Mouse (Mus musculus) CD4-positive, CD25-positive, alpha-beta regulatory T cell, adult 2 months (primary cell): ENCODE results near the gene Yipf1.
A peak's percentile ranks its signal among the peaks of the same experiment; 100 is the strongest.

Source experiments
- DNase-seq: peaks from one replicate; pipeline ENCODE4 v3.0.0-alpha.2; 2012; ENCODE audit warnings: low read depth, low spot score

Gene Yipf1

DNA sequence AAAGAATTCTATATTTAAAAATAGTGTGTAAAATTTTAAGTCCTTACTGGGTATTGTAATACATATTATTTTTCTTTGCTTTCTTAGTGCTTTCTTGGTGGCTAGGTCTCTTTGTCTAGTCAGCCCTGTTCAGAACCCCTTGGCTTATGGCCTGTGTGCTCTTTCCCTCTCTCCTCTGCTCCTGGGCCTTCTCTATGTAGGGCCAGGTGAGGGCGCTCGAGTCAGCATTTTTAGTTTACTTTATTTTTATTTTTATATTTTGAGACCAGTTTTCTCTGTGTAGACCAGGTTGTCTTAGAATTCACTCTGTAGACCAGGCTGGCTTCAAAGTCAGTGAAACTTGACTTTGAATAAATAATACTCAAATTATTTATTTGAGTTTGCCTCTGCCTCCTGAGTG is 58.1 kb downstream of the Yipf1 start:
- DNase-seq: peak; percentile 9

DNA sequence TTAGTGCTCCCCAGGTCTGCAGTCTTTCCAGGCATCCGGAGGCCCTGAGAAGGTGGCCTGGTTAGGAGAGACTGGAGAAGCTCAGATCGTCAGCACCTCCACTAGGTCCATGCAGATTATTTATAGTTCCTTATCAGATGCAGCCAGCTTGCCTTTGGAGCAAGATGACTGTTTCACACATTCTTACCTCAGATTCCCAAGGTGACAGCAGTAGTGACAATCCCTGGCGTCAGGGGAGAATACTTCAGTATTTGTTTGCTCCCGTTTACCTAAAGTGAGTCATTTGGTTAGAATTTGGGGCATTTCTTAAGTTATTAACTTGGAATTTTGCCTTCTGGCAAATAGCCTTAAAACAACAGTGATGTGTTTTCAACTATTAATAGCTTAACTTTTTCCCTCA is 60.5 kb downstream of the Yipf1 start:
- DNase-seq: no peak

DNA sequence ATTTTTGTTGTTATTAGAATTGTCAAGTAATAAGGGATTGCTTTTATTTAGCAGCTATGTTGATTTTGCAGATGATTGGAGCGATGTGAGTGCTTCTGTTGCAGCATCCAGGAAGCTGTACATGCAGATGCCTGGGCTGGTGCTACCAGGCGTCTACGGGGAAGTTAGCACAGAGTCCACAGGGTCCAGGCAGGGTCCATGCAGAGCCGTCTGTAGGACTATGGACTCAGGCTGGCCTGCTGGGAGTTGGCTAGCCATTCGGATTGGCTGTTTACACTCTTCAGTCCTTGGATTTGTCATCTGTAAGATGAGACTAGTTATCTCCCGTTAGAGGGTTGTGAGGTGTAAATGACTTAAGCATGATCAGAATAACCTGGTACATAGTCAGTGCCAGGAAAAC is 64.8 kb downstream of the Yipf1 start:
- no peak for DNase-seq

DNA sequence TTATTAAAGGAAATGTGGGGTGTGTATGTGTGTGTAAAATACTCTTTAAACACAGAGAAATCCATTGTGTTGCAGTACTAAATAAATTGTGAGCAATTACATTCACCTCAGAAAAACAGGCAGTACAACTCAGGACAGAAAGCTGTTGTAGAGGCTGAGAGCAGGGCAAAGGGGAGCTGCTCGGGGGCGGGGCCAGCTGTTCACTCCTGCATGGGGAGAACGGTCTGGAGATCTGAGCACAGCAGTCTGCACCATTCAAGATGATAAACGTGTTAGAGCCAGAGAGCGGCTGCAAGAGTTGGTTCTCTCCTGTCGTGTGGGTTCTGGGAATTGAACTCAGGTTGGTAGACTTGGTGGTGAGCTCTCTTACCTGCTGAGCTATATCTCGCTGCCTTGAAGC is 66.7 kb downstream of the Yipf1 start:
- DNase-seq: no peak

DNA sequence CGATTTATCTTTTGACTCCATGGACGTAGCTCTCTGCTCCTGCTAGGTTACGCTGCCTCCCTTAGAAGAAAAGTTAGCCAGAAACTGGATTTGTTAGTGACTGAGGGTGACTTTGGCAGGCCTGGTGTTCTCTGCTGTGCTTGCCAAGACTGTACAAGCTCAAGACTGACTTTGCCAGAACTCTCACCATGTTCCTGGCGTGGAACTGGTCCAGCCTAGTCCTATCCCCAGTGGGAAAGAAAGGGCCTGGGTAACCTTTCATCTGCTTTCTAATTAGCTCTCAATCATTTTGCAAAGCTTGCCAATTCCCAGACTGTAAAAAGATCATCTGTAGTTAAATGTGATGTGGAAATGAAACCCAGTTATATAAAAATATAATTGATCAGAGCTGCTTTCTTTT is 72.9 kb downstream of the Yipf1 start:
- DNase-seq: no peak

DNA sequence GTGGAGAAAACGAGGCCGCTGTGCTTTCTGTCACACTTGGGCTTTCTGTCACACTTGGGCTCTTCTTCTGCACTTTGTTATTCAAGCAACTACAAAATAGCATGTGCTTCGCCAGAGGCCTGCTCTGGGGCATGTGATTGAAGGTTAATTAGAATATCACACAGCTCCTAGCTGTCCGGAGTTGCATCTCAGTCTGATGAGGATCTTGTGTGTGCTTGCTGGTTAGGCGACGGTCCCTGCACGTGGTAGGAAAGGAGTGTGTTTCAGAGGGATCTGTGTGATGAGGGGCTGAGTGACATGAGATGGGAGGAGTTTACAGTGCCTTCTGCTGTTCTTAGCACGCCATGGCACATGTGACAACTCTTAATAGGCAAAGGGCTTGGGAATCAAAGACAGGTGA is 73.3 kb downstream of the Yipf1 start:
- no peak for DNase-seq

DNA sequence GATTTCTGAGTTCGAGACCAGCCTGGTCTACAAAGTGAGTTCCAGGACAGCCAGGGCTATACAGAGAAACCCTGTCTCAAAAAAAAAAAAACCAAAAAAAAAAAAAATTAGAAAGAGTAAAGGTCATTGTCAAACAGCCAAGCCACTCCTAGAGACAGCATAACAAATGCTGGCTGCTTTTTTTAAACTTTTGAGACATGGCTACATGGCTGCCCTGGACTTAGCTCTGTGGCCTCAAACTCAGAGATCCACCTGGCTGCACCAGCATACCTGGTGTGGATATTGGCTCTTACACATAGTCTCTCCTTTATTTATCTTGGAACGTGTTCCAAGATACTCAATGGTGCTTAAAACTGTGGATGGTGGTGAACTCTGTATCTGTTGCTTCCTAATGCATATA is 74.1 kb downstream of the Yipf1 start:
- DNase-seq: no peak

DNA sequence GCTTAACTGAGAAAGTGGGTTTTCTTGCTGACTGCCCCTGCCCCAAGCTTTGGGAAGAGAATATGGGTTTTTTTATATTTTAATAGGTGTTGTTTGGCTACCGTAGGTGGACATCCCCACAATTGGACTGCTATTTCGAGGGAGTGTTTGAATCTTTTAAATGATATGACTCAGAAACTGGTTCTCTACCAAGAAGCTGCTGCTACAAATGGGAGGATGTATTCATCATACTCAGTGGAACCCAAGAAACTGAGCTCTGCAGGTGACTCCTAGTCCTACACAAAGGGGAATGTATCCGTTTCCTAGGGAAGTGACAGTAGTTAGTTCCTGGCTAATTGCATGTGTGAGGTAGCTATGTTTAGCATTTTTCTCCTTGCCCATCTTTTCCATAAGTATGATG is 75.2 kb downstream of the Yipf1 start:
- DNase-seq: no peak

DNA sequence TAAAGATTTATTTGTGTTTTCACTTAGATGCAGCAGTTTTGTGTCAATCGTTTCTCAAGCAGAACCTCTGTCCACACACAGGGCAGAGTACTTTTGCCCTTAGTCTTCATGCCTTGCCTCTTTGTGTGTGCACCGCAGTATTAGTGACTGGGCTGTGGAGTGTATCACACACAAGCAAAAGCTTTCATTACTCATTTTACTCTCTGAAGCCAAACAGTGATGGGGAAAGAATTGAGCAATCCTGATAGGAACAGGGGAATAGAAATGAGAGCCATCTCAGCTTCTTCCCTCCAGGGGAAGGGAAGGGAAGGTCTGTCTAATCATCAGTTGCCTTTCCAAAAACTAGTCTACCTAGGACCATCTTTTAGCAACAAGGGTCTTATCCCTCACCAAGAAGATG is 79.6 kb downstream of the Yipf1 start:
- no peak for DNase-seq
